Mouse (Mus musculus): ENCODE measurements around the gene Tmx2. TPM values are rescaled to one million over a fixed set of nuclear protein-coding genes. Genes with fewer than 3 reads are reported as not detected.
A peak's percentile ranks its signal among the peaks of the same experiment; 100 is the strongest.
"Not testable (repeated sequence)": the region's sequence is repeated elsewhere in the genome, so short reads cannot be mapped to it uniquely, and the experiment has no call there.

The Tmx2 gene
- polyA plus RNA-seq, 1 experiment from 2014 or later, result 163 TPM

DNA sequence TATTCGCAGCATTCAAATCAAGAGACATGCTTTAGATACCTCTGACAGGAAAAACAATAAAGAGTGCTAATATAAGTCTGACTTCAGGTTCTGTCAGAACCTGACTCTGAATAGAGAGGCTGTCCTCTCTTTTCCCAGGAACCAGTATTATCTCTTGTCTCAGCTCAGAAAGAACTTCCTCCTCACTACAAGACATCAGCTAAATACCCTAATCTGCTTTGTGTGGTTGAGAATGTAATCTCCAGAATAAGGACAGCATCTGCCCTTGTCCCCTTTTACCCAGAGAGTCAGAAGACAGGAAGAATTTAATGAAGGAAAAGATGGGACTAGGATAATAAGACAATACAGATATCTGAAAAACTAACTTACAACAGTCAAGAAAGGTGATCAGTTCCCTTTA, 24.6 kb upstream of the Tmx2 start:
- Histone ChIP-seq H3K36me3 (ENCODE audit: control insufficient read depth, insufficient read depth, low read length) (no peaks in the 10 kb centered on the region; the same call in 1 of the 2 replicates), H3K4me1 (ENCODE audit: control insufficient read depth, insufficient read depth, low read length) (no peaks in the 10 kb centered on the region), H3K4me2 (ENCODE audit: low read depth, low read length) (no peak overlapping the region), H3K9ac (ENCODE audit: low read depth, low read length) (no peak overlapping the region), H3K9me3 (ENCODE audit: control insufficient read depth, low read length) (no peaks in the 10 kb centered on the region), H3K27ac (ENCODE audit: low read length) (no peak overlapping the region), H3K4me3 (ENCODE audit: low read length) (no peak overlapping the region), H3K27me3 (replicated peaks; ENCODE audit: control insufficient read depth, insufficient read depth, low read length) (no peaks in the 10 kb centered on the region)
- ATAC-seq, result no peak
- WGBS, result 95% methylated on average over 1 of the region's 1 CpGs

DNA sequence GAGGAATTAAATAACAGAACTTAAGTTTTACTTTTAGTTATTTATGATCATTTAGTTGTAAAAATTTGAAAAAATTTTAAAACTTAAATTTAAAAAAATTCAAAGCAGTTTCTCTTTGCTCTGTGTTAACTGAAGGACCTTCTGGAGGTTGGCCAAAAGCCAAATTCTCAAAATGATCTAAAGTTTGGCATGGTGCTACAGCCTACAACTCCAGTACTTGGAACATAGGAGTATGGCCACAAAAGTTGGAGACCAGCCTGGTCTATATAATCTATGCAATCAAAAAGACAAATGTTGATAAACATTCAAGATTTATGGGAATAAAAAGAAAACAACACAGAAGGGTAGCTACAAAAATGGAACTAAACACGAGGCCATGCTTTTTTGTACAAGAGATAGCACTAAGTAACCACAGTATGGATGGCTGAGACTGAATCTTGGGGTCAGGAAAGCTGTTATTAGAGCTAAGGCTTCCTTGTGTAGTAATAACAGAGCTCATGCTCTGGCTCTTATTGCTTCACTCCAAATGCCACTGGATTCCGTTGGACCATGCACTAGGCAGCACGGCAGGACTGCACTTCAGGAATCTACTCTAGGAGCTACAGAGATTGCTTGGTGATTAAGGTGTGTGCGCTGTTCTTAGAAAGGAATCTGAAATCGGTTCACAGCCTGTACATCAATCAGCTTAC, 16.2 kb upstream of the Tmx2 start:
- H3K4me3 ChIP-seq (ENCODE audit: low read length), result no peak overlapping the region
- no peaks in the 10 kb centered on the region for H3K9me3 ChIP-seq (ENCODE audit: control insufficient read depth, low read length)
- H3K4me2 ChIP-seq (ENCODE audit: low read depth, low read length), result no peak overlapping the region
- no peaks in the 10 kb centered on the region for H3K4me1 ChIP-seq (ENCODE audit: control insufficient read depth, insufficient read depth, low read length)
- no peak overlapping the region for H3K27ac ChIP-seq (ENCODE audit: low read length)
- H3K36me3 ChIP-seq (ENCODE audit: control insufficient read depth, insufficient read depth, low read length), result peaks cover 13% of the 10 kb centered on the region
- no peak overlapping the region for H3K9ac ChIP-seq (ENCODE audit: low read depth, low read length)
- ATAC-seq, result no peak
- no peaks in the 10 kb centered on the region for H3K27me3 ChIP-seq (replicated peaks; ENCODE audit: control insufficient read depth, insufficient read depth, low read length)
- WGBS, result 75% methylated on average over 5 of the region's 5 CpGs

DNA sequence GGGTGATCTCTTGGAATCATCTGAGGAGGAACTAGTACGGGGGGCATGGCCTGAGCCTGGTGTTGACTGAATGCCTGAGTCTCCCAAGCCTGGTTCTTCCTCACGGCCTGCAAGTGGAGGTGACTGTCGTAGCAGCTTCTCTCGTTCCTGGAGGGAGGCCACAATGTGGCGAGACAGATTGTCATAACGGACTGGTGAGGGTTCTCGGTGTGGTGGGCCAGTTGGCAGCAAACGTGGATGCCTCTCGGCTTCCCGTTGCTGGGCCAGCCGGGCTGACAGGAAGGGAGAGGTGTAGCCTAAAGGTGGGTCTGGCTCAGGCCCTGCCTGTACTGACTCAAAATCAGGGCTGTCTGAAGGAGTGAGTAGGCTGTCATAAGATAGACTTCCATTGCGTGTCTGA, 11.1 kb upstream of the Tmx2 start:
- Histone ChIP-seq H3K4me1 (ENCODE audit: control insufficient read depth, insufficient read depth, low read length) (no peaks in the 10 kb centered on the region), H3K9ac (ENCODE audit: low read depth, low read length) (no peak overlapping the region), H3K27ac (ENCODE audit: low read length) (no peak overlapping the region), H3K36me3 (ENCODE audit: control insufficient read depth, insufficient read depth, low read length) (peaks cover 28% of the 10 kb centered on the region), H3K27me3 (replicated peaks; ENCODE audit: control insufficient read depth, insufficient read depth, low read length) (no peaks in the 10 kb centered on the region), H3K9me3 (ENCODE audit: control insufficient read depth, low read length) (no peaks in the 10 kb centered on the region), H3K4me2 (ENCODE audit: low read depth, low read length) (no peak overlapping the region), H3K4me3 (ENCODE audit: low read length) (no peak overlapping the region)
- ATAC-seq, result no peak
- WGBS, result 88% methylated on average over 12 of the region's 12 CpGs

DNA sequence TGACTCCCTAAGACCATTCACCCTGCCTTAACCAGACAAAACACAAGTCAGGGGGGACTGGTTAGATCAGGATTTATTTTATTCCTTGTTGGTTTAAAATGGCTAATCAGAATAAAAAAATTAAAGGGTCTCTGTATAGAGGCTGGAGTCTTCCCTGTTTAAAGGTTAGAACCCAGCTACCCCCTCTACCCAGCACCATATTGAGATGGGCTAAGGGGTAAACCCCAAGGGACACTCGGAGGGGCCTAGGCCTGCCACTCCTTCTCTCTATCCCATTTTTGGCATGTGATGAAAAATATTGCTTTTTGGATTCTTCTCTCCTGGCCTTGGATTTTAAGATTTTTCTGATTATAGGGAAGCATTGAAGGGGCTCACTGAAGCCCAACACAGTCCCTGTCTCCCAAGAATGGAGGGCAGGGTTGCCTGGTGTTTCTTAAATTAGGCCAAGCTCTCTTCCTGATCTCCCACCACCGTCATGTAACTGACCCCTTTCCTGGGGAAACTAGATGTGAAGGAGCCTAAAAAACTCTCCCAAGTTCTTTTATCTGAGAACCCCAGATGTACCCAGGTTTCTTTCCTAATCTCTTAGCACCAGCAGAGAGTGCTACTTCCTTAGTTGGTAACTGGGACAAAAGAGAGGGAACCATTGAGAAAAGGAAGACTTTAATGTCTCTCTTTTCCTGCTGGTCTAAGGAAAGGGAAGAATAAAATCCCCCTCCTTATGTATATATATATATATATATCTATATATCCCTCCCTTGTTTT, 9.3 kb upstream of the Tmx2 start:
- no peak overlapping the region for H3K4me2 ChIP-seq (ENCODE audit: low read depth, low read length)
- H3K27ac ChIP-seq (ENCODE audit: low read length), result no peak overlapping the region
- WGBS, result 69% methylated on average over 2 of the region's 2 CpGs
- no peaks in the 10 kb centered on the region for H3K27me3 ChIP-seq (replicated peaks; ENCODE audit: control insufficient read depth, insufficient read depth, low read length)
- no peak overlapping the region for H3K9ac ChIP-seq (ENCODE audit: low read depth, low read length)
- H3K4me1 ChIP-seq (ENCODE audit: control insufficient read depth, insufficient read depth, low read length), result no peaks in the 10 kb centered on the region
- no peaks in the 10 kb centered on the region; the same call in 1 of the 2 replicates for H3K9me3 ChIP-seq (ENCODE audit: control insufficient read depth, low read length)
- peaks cover 21% of the 10 kb centered on the region for H3K36me3 ChIP-seq (ENCODE audit: control insufficient read depth, insufficient read depth, low read length)
- ATAC-seq, result no peak
- H3K4me3 ChIP-seq (ENCODE audit: low read length), result no peak overlapping the region

DNA sequence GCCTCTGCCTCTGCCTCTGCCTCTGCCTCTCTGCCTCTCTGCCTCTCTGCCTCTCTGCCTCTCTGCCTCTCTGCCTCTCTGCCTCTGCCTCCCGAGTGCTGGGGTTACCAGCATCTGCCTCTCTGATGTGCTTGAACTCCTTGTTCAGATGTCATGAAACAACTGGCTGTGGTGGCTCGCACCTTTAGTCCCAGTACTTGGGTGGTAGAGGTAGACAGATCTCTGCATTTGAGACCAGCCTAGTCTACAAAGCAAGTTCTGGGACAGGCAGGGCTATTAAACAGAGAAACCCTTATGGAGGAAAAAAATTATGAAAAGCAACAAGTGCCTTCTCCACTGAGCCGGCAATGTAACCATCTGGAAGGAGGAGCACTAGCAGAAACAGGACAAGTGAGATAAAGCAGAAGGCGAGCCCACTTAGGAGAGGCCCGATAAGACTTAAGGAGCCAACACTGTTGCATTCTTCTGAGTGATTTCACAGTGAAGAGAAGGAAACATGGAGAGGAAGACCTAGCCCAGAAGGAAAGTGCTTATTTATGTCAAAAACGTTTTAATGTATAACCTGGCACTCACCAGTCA, 3.8 kb upstream of the Tmx2 start:
- no peak overlapping the region for H3K4me3 ChIP-seq (ENCODE audit: low read length)
- H3K4me2 ChIP-seq (ENCODE audit: low read depth, low read length), result no peak overlapping the region
- H3K27me3 ChIP-seq (replicated peaks; ENCODE audit: control insufficient read depth, insufficient read depth, low read length), result no peaks in the 10 kb centered on the region
- no peak overlapping the region for H3K9ac ChIP-seq (ENCODE audit: low read depth, low read length)
- no peak for ATAC-seq
- no peaks in the 10 kb centered on the region; the same call in 1 of the 2 replicates for H3K9me3 ChIP-seq (ENCODE audit: control insufficient read depth, low read length)
- H3K4me1 ChIP-seq (ENCODE audit: control insufficient read depth, insufficient read depth, low read length), result peaks cover 10% of the 10 kb centered on the region
- no peak overlapping the region for H3K27ac ChIP-seq (ENCODE audit: low read length)
- H3K36me3 ChIP-seq (ENCODE audit: control insufficient read depth, insufficient read depth, low read length), result no peaks in the 10 kb centered on the region
- 55% methylated on average over 6 of the region's 6 CpGs for WGBS

DNA sequence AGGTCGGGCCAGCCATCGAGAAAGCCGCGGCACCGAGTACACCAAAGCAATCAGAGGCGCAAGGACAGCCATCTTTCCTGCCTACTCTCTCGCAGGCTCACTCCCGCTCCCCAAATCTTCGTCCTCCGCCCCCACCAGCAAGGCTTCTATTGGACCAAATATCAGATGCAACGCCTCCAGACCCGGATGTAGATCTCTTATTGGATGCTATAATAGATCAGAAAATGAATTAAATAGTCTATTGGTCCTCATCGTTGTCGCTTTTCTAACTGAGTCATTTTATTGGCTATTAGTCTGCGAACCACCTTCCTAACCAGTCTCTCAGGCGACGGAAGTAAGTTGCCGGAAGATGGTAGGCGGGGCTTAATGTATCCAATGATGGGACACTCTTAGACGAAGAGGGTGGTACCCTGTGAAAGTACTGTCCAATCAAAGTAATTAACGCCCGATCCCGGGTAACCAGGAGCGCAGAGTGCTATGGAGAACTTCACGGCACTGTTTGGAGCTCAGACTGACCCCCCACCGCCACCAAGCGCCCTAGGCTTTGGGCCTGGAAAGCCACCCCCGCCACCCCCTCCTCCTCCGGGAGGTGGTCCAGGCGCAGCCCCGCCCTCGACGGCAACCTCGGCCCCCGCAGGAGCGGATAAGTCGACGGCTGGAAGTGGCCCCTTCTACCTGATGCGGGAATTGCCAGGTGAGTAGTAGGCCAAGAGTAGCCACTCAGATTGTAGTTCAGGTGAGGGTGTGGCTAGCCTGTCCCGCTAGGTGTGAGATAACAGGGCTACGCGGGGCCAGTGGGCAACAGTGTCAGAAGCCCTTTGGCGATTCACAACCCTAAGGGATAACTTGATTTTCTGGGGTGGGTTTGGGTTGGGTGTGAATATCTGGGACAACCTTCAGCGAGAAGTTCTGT, 716 bp downstream of the Tmx2 start, which contains the start of the genes Gm28635 and Med19:
TSS of gene Gm28635 (minus strand) at position 74 of the 913 bp plus-strand sequence.
TSS of gene Med19 (plus strand) at position 435 of the 913 bp plus-strand sequence.
- Histone ChIP-seq H3K9me3 (ENCODE audit: control insufficient read depth, low read length) (no peaks in the 10 kb centered on the region), H3K27ac (ENCODE audit: low read length) (peak within 1 kb of the TSS; percentile 92), H3K9ac (ENCODE audit: low read depth, low read length) (peak within 1 kb of the TSS; percentile 94), H3K4me1 (ENCODE audit: control insufficient read depth, insufficient read depth, low read length) (peaks cover 15% of the 10 kb centered on the region), H3K27me3 (replicated peaks; ENCODE audit: control insufficient read depth, insufficient read depth, low read length) (no peaks in the 10 kb centered on the region), H3K4me2 (ENCODE audit: low read depth, low read length) (peak within 1 kb of the TSS; percentile 77), H3K36me3 (ENCODE audit: control insufficient read depth, insufficient read depth, low read length) (no peaks in the 10 kb centered on the region), H3K4me3 (ENCODE audit: low read length) (peak within 1 kb of the TSS; percentile 92)
- under 1% methylated on average over 44 of the region's 44 CpGs for WGBS
- peak; percentile 99 for ATAC-seq

DNA sequence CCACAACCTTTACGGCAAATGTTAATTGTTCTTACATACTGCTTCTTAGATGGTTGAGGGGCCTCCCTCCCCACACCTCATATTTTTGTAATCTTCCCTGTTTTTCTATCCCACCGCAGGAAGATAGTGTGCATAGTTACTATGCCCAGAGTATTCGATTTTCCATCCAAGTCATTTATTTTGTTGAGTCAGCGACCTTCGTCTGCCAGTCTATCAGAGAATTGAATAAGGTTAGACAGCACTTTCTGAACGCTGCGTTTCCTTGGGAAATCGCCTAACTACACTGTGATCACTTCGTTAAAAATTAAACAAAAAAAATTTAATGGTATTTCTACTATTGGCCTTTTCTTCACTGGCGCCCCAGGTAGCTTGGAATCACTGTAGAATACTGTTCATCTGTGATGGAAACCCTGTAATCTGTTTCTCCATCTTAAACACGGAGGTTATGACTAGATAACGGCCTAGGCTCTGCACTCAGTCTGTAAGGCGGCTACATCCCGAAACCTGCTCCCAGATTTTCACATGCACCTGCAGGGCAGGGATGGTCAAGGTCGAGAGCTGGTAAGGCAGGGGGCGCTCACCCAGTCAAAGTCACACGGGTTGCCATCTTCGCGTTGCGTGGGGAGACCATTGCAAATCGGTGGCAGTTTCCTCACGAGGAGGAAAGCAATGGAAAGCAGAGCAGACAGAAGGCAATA, 1.5 kb downstream of the Tmx2 start:
- Histone ChIP-seq H3K36me3 (ENCODE audit: control insufficient read depth, insufficient read depth, low read length) (no peaks in the 10 kb centered on the region), H3K27me3 (replicated peaks; ENCODE audit: control insufficient read depth, insufficient read depth, low read length) (no peaks in the 10 kb centered on the region), H3K27ac (ENCODE audit: low read length) (peak overlapping the region; percentile 64; the same call in 1 of the 2 replicates), H3K4me3 (ENCODE audit: low read length) (peak overlapping the region; percentile 92), H3K4me1 (ENCODE audit: control insufficient read depth, insufficient read depth, low read length) (peaks cover 12% of the 10 kb centered on the region), H3K9me3 (ENCODE audit: control insufficient read depth, low read length) (no peaks in the 10 kb centered on the region), H3K9ac (ENCODE audit: low read depth, low read length) (peak overlapping the region; percentile 76), H3K4me2 (ENCODE audit: low read depth, low read length) (peak overlapping the region; percentile 68)
- 7% methylated on average over 22 of the region's 22 CpGs for WGBS
- ATAC-seq, result peak; percentile 66

DNA sequence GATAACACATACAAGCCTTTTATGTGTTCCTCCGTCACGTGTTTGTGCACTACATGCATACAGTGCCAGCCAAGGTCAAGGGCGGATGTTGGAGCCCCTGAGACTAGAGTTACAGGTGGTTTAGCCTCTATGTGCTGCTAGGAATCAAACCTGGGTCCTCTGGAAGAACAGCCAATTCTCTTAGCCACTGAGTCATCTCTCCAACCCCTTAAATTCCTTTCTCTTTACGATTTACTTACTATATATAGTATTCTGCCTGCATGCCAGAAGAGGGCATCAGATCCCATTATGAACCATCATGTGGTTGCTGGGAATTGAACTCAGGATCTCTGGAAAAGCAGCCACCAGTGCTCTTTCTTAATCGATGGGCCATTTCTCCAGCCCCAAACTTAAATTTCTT, 7.4 kb downstream of the Tmx2 start:
- not testable (repeated sequence) for H3K4me2 ChIP-seq (ENCODE audit: low read depth, low read length); H3K27ac ChIP-seq (ENCODE audit: low read length)
- 61% methylated on average over 4 of the region's 5 CpGs for WGBS

More for the DNA sequence above, 7.4 kb downstream of the Tmx2 start:
- H3K27me3 ChIP-seq (replicated peaks; ENCODE audit: control insufficient read depth, insufficient read depth, low read length); H3K9me3 ChIP-seq (ENCODE audit: control insufficient read depth, low read length); H3K36me3 ChIP-seq (ENCODE audit: control insufficient read depth, insufficient read depth, low read length); ATAC-seq; H3K9ac ChIP-seq (ENCODE audit: low read depth, low read length); H3K4me1 ChIP-seq (ENCODE audit: control insufficient read depth, insufficient read depth, low read length); H3K4me3 ChIP-seq (ENCODE audit: low read length): not testable (repeated sequence)

All from intestine, embryonic 16.5 days (tissue).